Mouse (Mus musculus) midbrain, postnatal 0 days (tissue): ENCODE data around the gene Upp2. TPM values are rescaled to one million over a fixed set of nuclear protein-coding genes. Genes with fewer than 3 reads are reported as not detected.
A peak's percentile ranks its signal among the peaks of the same experiment; 100 is the strongest.

ENCODE experiments used
- ATAC-seq: fragments of 200-750 bp; cut with Nextera tagmentation; 2 replicates; pipeline ENCODE4 v1.8.0; 2017; ENCODE audit warnings: moderate number of reproducible peaks, mild to moderate bottlenecking, moderate TSS enrichment, moderate library complexity; ENCODE audit not compliant: low FRiP score
- DNase-seq: peaks from one replicate; pipeline ENCODE4 v3.0.0-alpha.2; 2015; ENCODE audit warnings: low spot score
- H3K27ac ChIP-seq: fragments of 300-500 bp; sonication (generic); 2 replicates; pipeline ENCODE4 v1.5.1; 2014; ENCODE audit warnings: low read depth, mild to moderate bottlenecking, low read length, mixed read lengths
- H3K27me3 ChIP-seq: fragments of 300-500 bp; sonication (generic); 2 replicates; pipeline ENCODE4 v1.6.1; 2014; ENCODE audit warnings: low read length, control low read depth, mixed read lengths; ENCODE audit not compliant: insufficient read depth
- H3K36me3 ChIP-seq: fragments of 300-500 bp; sonication (generic); 2 replicates; pipeline ENCODE4 v1.6.1; 2014; ENCODE audit warnings: low read length, control low read depth, mixed read lengths; ENCODE audit not compliant: insufficient read depth
- H3K4me1 ChIP-seq: fragments of 300-500 bp; sonication (generic); 2 replicates; pipeline ENCODE4 v1.6.1; 2014; ENCODE audit warnings: mild to moderate bottlenecking, control low read depth, antibody characterized with exemption, low read length, mixed read lengths; ENCODE audit not compliant: insufficient read depth
- H3K4me2 ChIP-seq: fragments of 300-500 bp; sonication (generic); 2 replicates; pipeline ENCODE4 v1.6.1; 2014; ENCODE audit warnings: low read depth, mild to moderate bottlenecking, low read length, mixed read lengths; ENCODE audit not compliant: poor library complexity, severe bottlenecking
- H3K4me3 ChIP-seq: fragments of 300-500 bp; sonication (generic); 2 replicates; pipeline ENCODE4 v1.5.1; 2014; ENCODE audit warnings: low read depth, mild to moderate bottlenecking, low read length, moderate library complexity
- H3K9ac ChIP-seq: fragments of 300-500 bp; sonication (generic); replicated peaks from 2 replicates; pipeline ENCODE4 v1.6.1; 2014; ENCODE audit warnings: mild to moderate bottlenecking, low read length, moderate library complexity, mixed read lengths; ENCODE audit not compliant: poor library complexity, severe bottlenecking
- H3K9me3 ChIP-seq: fragments of 300-500 bp; sonication (generic); 2 replicates; pipeline ENCODE4 v1.6.1; 2016; ENCODE audit warnings: low read length, control low read depth
- CTCF ChIP-seq: IDR thresholded peaks from 2 replicates; pipeline ENCODE4 v1.5.1; 2016; ENCODE audit warnings: antibody characterized with exemption, mild to moderate bottlenecking
- WGBS: fragments of 180-500 bp; shearing (Covaris S2); extraction: QIAGEN DNeasy Blood & Tissue Kit; methylation state at CpG from one replicate; pipeline ENCODE4 v1.1.7; 2014; 5-methylcytosine and 5-hydroxymethylcytosine counted together
- polyA plus RNA-seq: library from polyadenylated mRNA; unstranded; fragments of >200 nt; fragmentation: Nextera tagmentation; extraction: Ambion mirVana; gene quantifications from 2 replicates; pipeline ENCODE4 v1.2.1, GENCODE M21; 2015
- total RNA-seq: library from RNA; depleted of rRNA; stranded (reverse); fragments of >200 nt; gene quantifications from 2 replicates; pipeline ENCODE4 v1.2.3, GENCODE M21; 2014

Gene Upp2
- total and polyA plus RNA-seq, 2 experiments from 2014 or later: 11.6 TPM

- Histone ChIP-seq H3K9me3 (no peaks in the 10 kb centered on the region), H3K9ac (no peak overlapping the region), H3K27me3 (no peaks in the 10 kb centered on the region), H3K36me3 (no peaks in the 10 kb centered on the region; the same call in 1 of the 2 replicates), H3K4me3 (no peak overlapping the region), H3K4me2 (no peak overlapping the region), H3K27ac (peak overlapping the region; percentile 47; the same call in 1 of the 2 replicates), H3K4me1 (peaks cover 13% of the 10 kb centered on the region)
- ATAC-seq: no peak
- peak; percentile 39 for DNase-seq
- 27% methylated on average over 7 of the region's 7 CpGs for WGBS
- no peak for TF ChIP-seq CTCF
Observed at GRCm38 (mm10) chr2:58533521-58534001, 33.5 kb upstream of the Upp2 start.

GRCm38 (mm10) chr2:58534379-58534778 lies 32.7 kb upstream of the Upp2 start:
- no peak overlapping the region for H3K4me3 ChIP-seq
- no peak for ATAC-seq
- H3K27me3 ChIP-seq: no peaks in the 10 kb centered on the region
- TF ChIP-seq CTCF: no peak
- no peaks in the 10 kb centered on the region for H3K9me3 ChIP-seq
- 52% methylated on average over 4 of the region's 4 CpGs for WGBS
- no peak overlapping the region for H3K27ac ChIP-seq
- peaks cover 13% of the 10 kb centered on the region for H3K4me1 ChIP-seq
- no peak for DNase-seq
- no peak overlapping the region for H3K9ac ChIP-seq
- no peaks in the 10 kb centered on the region; the same call in 1 of the 2 replicates for H3K36me3 ChIP-seq
- no peak overlapping the region for H3K4me2 ChIP-seq

DNA sequence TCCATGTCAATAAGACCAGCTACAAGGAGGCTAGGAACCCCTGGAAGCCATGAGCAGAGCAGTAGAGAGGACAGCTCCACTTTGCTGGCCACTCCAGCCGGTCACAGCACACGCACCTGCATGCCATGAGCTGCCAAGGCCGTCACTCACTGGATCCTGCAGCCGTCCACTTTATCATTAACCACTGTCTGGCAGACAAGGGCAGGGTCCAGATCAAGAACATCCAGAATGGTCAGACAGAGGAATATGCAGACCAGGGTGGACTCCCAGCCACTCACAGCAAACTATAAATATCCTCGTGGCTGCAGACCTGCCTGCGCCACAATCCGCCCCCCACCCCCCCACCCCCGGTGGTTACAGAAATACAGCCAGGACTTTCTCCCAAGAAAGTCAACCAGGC lies 31.9 kb upstream of the Upp2 start:
- Histone ChIP-seq H3K4me2 (no peak overlapping the region), H3K27me3 (no peaks in the 10 kb centered on the region), H3K27ac (no peak overlapping the region), H3K4me1 (peaks cover 10% of the 10 kb centered on the region; the same call in 1 of the 2 replicates), H3K9me3 (no peaks in the 10 kb centered on the region), H3K36me3 (no peaks in the 10 kb centered on the region; the same call in 1 of the 2 replicates), H3K9ac (no peak overlapping the region), H3K4me3 (no peak overlapping the region)
- no peak for DNase-seq
- WGBS: 88% methylated on average over 8 of the region's 8 CpGs
- no peak for TF ChIP-seq CTCF
- ATAC-seq: no peak

DNA sequence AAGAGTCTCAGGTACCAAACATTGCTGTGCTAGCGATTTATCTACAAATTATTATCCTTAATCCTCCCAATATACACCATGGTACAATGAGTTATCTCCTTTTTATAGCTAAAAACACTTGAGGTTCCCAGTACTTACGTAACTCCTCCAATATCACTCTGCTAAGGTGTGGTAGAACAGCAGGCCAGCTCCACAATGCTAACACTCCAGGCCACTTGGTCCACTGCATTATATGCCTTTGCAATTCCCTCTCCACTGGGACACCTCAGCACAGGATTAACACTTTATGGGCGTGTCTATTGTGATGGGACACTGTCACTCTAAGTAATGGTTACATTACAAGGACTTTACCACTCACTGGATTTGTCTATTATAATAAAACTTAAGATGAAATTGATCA lies 30.3 kb upstream of the Upp2 start:
- ATAC-seq (no peak), DNase-seq (no peak)
- Histone ChIP-seq H3K36me3 (no peaks in the 10 kb centered on the region; the same call in none of the 2 replicates), H3K9ac (no peak overlapping the region), H3K9me3 (no peaks in the 10 kb centered on the region), H3K27me3 (no peaks in the 10 kb centered on the region), H3K4me3 (no peak overlapping the region), H3K27ac (no peak overlapping the region), H3K4me1 (peaks cover 10% of the 10 kb centered on the region; the same call in 1 of the 2 replicates), H3K4me2 (no peak overlapping the region)
- WGBS: 94% methylated on average over 3 of the region's 3 CpGs
- no peak for TF ChIP-seq CTCF

- WGBS: 68% methylated on average over 6 of the region's 6 CpGs
- H3K27me3 ChIP-seq: no peaks in the 10 kb centered on the region
- ATAC-seq (no peak), DNase-seq (no peak)
- no peak for TF ChIP-seq CTCF
- H3K9me3 ChIP-seq: no peaks in the 10 kb centered on the region
- H3K4me1 ChIP-seq: 0 out of 2 replicates have a peak, but pooled peaks cover 6% of the 10 kb centered on the region
- no peak overlapping the region for H3K4me2 ChIP-seq
- H3K9ac ChIP-seq: no peak overlapping the region
- H3K4me3 ChIP-seq: no peak overlapping the region
- no peaks in the 10 kb centered on the region; the same call in none of the 2 replicates for H3K36me3 ChIP-seq
- no peak overlapping the region for H3K27ac ChIP-seq
Observed at GRCm38 (mm10) chr2:58538196-58538595, 28.9 kb upstream of the Upp2 start.

- 88% methylated on average over 5 of the region's 5 CpGs for WGBS
- no peaks in the 10 kb centered on the region for H3K4me1 ChIP-seq
- DNase-seq (no peak), ATAC-seq (no peak)
- no peaks in the 10 kb centered on the region for H3K9me3 ChIP-seq
- no peak overlapping the region for H3K9ac ChIP-seq
- H3K4me2 ChIP-seq: no peak overlapping the region
- no peaks in the 10 kb centered on the region; the same call in 1 of the 2 replicates for H3K36me3 ChIP-seq
- no peak overlapping the region for H3K27ac ChIP-seq
- H3K4me3 ChIP-seq: no peak overlapping the region
- H3K27me3 ChIP-seq: no peaks in the 10 kb centered on the region
- TF ChIP-seq CTCF: no peak
Observed at GRCm38 (mm10) chr2:58543252-58543651, 23.8 kb upstream of the Upp2 start.
